Mouse (Mus musculus) macrophage (primary cell): ENCODE data around the gene Peg3. TPM values are rescaled to one million over a fixed set of nuclear protein-coding genes. Genes with fewer than 3 reads are reported as not detected.
"Not testable (repeated sequence)": the region's sequence is repeated elsewhere in the genome, so short reads cannot be mapped to it uniquely, and the experiment has no call there.

Experiments
- H3K27ac ChIP-seq: fragments of 350-480 bp; formaldehyde crosslinking; 2 replicates; pipeline ENCODE4 v1.9.0; 2021
- H3K36me3 ChIP-seq: fragments of 350-480 bp; formaldehyde crosslinking; 2 replicates; pipeline ENCODE4 v1.9.0; 2021; ENCODE audit errors: inconsistent target
- H3K4me3 ChIP-seq: fragments of 350-480 bp; formaldehyde crosslinking; 2 replicates; pipeline ENCODE4 v1.9.0; 2021; ENCODE audit errors: inconsistent target
- H3K79me2 ChIP-seq: fragments of 350-480 bp; formaldehyde crosslinking; 2 replicates; pipeline ENCODE4 v1.9.0; 2021; ENCODE audit errors: inconsistent target
- WGBS: methylation state at CpG from one replicate; pipeline ENCODE4 v1.1.7; 2026; ENCODE audit warnings: inconsistent platforms; ENCODE audit not compliant: missing documents; 5-methylcytosine and 5-hydroxymethylcytosine counted together
- polyA plus RNA-seq: library from polyadenylated mRNA; stranded (reverse); fragments of 250-400 nt; gene quantifications from 3 replicates; pipeline ENCODE4 v1.2.4, GENCODE M21; 2018; ENCODE audit warnings: inconsistent platforms
- total RNA-seq, 78 experiments: library from RNA; depleted of rRNA; stranded (reverse); fragments of 250-400 nt; gene quantifications; 1 replicate in 9 of 78; 2 replicates in 24 of 78; 3 replicates in 43 of 78; 4 replicates in 2 of 78; pipeline ENCODE4 v1.2.4; 2018; ENCODE audit warnings: inconsistent platforms in 56 of 78

Peg3 gene
- total RNA-seq (2018; cell fraction: chromatin; rRNA removed) = 10 to 100 TPM in 1 of 26 experiments, under 1 TPM in 7, not detected in 18; 0.07 to 12.1 (median 0.11) TPM
- not detected for total RNA-seq (2018; cell fraction: cytosol; rRNA removed)
- 1 to 10 TPM in 1 of 26 experiments, not detected in 25; 1.8 TPM for total RNA-seq (2018; cell fraction: nucleus; rRNA removed)
- polyA plus RNA-seq = not detected in 3 replicates

DNA sequence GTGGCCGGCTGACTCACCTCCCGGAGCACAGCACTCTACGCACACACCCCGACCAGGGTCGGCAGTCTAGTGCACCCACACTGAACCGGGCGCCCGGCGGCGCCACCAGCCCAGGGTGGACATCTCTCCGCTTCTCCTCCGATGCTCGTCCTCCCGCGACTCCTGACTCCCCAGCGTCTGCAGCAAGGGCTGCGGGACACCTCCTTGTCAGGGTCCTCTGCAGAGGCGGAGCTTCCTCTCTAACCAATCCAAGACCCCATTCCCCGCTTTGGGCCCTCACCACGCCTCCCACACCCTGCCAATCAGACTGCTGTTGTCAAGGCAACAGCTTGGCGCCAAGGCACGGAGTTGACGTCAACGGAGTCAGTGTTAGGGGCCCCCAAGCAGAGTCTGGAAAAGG lies at the start of gene Peg3, which contains the start of gene Usp29:
Peg3 (minus strand) TSS at position 191 of the 400 bp plus-strand sequence.
Usp29 (plus strand) TSS at position 338 of the 400 bp plus-strand sequence.
- no peak within 1 kb of the TSS for H3K27ac ChIP-seq
- no peaks in the 10 kb centered on the region for H3K36me3 ChIP-seq
- no peaks in the 10 kb centered on the region for H3K79me2 ChIP-seq
- WGBS = 51% methylated on average over 24 of the region's 24 CpGs
- H3K4me3 ChIP-seq = peak within 1 kb of the TSS; percentile 6; the same call in 1 of the 2 replicates

DNA sequence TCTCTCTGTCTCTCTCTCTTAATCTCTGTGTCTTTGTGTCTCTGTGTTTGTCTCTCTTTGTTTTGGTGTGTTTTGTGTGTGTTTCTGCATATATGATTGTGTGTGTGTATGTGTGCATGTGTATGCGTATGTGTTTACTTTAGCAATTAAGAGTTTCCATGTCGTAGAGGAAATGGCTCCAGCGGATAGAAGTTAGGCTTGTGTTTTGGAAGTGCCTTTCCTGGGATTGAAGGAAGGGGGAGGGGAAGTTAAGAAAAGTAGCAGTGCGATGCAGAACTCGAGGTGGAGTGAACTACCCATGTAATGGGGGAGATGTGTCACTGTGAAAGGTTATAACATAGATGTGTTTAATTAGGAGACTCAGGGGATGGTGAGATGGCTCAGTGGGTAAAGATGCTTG lies 48.9 kb upstream of the Peg3 start:
- WGBS = 62% methylated on average over 5 of the region's 5 CpGs
- H3K36me3 ChIP-seq = no peaks in the 10 kb centered on the region
- H3K4me3 ChIP-seq = no peak overlapping the region
- no peaks in the 10 kb centered on the region for H3K79me2 ChIP-seq
- H3K27ac ChIP-seq = no peak overlapping the region

DNA sequence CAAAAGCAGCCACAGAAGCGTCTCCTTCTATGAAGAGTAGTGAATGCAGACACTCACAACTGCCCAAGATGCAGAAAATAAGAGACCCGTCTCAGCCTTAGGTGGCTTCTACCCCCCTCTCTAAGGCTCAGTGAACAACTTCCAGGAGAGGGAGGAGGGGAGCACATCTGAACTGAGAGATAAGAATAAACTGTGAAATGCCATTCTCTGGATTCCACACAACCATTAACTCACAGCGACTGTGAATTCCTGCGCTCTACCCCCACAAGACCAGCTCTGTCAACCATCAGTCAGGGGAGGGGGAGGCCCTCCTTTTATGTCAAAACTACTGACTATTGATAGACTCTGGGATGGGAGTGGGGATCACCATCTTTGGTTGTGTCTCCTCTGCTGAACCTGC lies 47.5 kb upstream of the Peg3 start:
- no peaks in the 10 kb centered on the region for H3K36me3 ChIP-seq
- H3K4me3 ChIP-seq = no peak overlapping the region
- no peak overlapping the region for H3K27ac ChIP-seq
- no peaks in the 10 kb centered on the region for H3K79me2 ChIP-seq
- WGBS = 54% methylated on average over 4 of the region's 4 CpGs

DNA sequence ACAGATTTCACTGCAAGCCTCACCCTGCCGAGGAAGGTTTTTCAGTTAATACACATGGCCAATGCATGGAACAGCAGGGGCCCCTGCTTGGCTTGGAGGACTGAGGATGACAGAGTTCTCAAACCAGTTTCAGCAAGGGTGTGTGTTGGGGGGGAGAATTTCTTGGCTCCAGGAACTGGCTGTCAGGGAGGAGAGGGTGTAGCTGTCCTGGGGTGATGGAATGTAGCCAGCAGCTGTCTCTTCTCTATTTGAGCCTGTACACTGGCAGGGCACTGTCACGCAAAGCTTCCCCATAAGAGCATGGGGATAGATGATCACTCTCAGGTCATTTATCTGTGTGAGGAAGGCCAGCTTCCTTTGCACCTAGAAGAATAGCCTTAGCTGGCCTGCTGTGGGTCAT lies 46.9 kb upstream of the Peg3 start:
- Histone ChIP-seq H3K27ac (no peak overlapping the region), H3K4me3 (no peak overlapping the region), H3K36me3 (no peaks in the 10 kb centered on the region), H3K79me2 (no peaks in the 10 kb centered on the region)
- 81% methylated on average over 2 of the region's 2 CpGs for WGBS

- H3K4me3 ChIP-seq = no peak overlapping the region
- no peaks in the 10 kb centered on the region for H3K36me3 ChIP-seq
- no peaks in the 10 kb centered on the region for H3K79me2 ChIP-seq
- WGBS = 79% methylated on average over 10 of the region's 10 CpGs
- no peak overlapping the region for H3K27ac ChIP-seq
Observed at GRCm38 (mm10) chr7:6776314-6777059, 46.3 kb upstream of the Peg3 start.

DNA sequence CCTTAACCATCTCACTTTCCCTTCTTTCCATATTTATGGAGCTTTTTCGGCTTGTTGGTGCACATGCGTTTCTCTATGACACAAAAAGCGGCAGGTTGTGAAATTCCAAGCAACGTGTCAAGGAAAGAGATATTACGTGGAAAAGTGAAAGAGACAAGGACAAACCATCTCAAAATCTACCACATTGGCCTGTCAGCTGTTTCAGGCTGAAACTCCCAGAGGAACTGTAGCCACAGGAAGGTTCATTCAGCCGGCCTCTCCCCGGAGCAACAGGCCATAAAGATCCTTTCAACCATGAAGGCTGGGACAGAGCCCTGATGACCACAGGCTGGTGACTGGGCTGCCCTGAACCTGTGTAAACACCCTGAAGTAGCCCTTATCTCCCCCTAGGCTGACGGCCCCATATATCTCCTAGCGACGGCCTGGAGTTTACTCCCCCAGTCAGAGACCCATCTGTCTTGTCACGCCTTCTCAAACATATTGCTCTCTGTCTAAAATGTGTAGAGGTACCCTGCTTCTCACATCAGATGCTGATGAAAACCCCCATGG lies 43.7 kb upstream of the Peg3 start:
- H3K36me3 ChIP-seq, H3K4me3 ChIP-seq, H3K27ac ChIP-seq, H3K79me2 ChIP-seq: not testable (repeated sequence)
- 64% methylated on average over 11 of the region's 11 CpGs for WGBS

DNA sequence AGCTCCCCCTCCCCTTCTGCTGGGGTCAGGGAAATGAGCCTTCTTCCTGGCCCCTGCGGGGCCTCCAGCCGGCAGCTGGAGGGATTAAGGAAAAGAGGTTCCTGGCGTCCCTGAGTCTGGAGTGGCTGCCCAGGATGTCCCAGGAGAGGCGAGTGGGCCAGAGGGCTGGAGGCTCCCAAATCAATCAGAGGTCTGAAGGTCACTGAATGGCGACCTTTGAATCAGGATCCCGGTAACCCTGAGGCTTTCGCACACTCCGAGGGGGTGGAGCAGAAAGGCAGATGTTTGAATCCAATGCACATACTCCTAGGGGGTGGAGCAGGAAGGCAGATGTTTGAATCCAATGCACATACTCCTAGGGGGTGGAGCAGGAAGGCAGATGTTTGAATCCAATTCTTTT lies 40.1 kb upstream of the Peg3 start:
- Histone ChIP-seq H3K79me2 (no peaks in the 10 kb centered on the region), H3K27ac (no peak overlapping the region), H3K36me3 (no peaks in the 10 kb centered on the region), H3K4me3 (no peak overlapping the region)
- 23% methylated on average over 8 of the region's 8 CpGs for WGBS

DNA sequence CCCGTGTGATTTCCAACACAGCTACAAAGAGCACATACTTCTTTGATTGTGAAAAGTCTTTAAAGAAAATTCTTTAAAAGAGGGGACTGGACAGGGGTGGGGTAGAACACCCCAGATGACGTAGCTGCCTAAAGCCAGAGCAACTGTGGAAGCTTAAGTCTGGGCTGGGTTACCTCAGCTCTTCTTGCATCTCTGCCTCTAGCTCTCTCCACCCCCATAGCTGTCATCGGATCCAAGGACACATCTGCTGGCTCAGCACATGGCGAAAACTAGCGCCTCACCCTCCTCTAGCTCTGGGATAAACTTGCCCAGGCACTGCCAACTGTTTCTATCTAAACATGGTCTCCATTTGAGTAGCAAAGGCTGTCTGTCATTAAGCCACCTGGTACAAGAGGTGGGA lies 35.0 kb upstream of the Peg3 start:
- Histone ChIP-seq H3K27ac (no peak overlapping the region), H3K79me2 (no peaks in the 10 kb centered on the region), H3K36me3 (no peaks in the 10 kb centered on the region), H3K4me3 (no peak overlapping the region)
- WGBS = 67% methylated on average over 5 of the region's 5 CpGs

DNA sequence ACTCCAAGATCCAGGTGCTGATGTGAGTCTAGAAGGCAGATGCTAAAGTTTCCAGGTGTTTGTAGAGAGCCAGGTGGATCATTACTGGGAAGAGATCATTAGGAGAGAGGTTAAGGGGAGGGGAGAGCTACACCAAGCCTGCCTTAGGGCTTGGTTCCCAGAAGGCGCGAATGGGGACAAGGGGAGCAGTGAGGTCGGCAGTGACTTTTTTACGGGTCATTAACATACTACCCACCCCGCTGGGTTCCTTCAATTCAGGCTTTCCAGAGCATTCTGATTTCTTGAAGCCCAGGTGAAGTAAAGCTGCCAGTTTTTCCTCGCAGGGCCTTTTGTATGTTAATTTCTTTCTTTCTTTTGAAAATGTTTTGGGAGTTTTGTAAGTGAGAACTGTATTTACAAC lies 29.9 kb upstream of the Peg3 start:
- Histone ChIP-seq H3K27ac (no peak overlapping the region), H3K4me3 (no peak overlapping the region), H3K36me3 (no peaks in the 10 kb centered on the region), H3K79me2 (no peaks in the 10 kb centered on the region)
- 66% methylated on average over 6 of the region's 6 CpGs for WGBS

GRCm38 (mm10) chr7:6759698-6760097 lies 29.5 kb upstream of the Peg3 start:
- Histone ChIP-seq H3K27ac (no peak overlapping the region), H3K4me3 (no peak overlapping the region), H3K36me3 (no peaks in the 10 kb centered on the region), H3K79me2 (no peaks in the 10 kb centered on the region)
- WGBS = 84% methylated on average over 10 of the region's 12 CpGs

DNA sequence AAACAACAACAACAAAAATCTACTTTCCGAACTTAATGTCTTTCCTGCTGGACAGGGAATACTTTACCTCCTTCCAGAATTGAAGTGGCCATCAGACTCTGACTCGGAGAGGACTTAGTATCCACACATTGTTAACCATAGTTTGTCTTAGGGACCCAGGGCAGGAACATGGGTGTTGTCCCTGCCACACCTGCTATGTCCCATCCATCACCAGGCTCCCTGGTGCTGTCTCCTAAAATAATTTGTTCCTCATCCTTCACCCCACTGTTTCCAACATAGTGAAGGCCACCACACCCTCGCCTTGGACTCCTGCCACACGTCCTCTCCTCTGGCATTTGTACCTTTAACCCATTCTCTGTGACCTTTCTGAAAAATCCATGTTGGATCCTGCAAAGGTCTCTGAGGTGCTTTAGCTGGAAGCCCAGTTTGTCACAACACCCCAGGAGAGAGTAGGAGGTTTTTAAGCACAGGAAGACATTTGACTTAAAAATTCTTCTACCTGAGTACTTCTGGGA lies 26.6 kb upstream of the Peg3 start:
- no peaks in the 10 kb centered on the region for H3K79me2 ChIP-seq
- H3K36me3 ChIP-seq = no peaks in the 10 kb centered on the region
- 87% methylated on average over 4 of the region's 4 CpGs for WGBS
- H3K4me3 ChIP-seq = no peak overlapping the region
- H3K27ac ChIP-seq = no peak overlapping the region

DNA sequence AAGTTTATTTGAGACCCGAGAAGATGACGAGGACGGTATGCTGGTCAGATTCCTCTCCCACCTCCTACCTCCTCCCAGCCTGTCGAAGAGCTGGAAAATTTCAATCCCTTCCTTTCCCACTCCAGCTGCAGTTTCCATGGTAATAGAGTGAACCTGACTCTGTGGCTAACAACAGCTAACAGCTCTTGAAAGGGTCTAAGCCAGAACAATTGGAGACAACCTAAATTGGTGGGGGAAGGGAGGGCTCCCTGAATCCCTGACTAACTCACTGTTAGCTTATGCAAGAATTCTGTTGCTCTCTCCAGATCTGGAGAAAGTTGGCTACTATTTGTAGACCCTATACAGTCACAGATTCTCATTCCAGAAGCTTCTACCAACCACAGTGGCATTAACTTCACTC lies 23.2 kb upstream of the Peg3 start:
- WGBS = 72% methylated on average over 4 of the region's 4 CpGs
- H3K4me3 ChIP-seq = no peak overlapping the region
- H3K79me2 ChIP-seq = no peaks in the 10 kb centered on the region
- H3K36me3 ChIP-seq = no peaks in the 10 kb centered on the region
- no peak overlapping the region for H3K27ac ChIP-seq

DNA sequence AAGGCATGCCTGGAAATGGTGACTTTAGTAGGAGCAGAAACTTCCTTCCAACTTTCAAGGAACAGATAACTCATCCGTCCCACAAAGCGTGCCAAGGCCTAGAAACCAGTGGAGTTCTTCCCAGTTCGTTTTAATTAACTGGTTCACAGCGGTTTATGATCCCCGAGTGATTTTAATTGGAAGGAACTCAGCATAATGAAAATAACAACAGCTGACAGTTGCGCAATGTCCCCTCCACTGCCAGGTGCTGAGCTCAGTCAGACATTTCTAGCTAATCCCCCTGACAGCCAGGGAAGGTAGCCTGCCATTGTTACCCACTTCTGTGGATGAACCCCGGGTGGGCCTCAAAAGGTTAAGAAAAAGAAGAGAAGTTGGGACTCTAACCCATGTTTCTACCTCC lies 19.0 kb upstream of the Peg3 start:
- no peak overlapping the region for H3K27ac ChIP-seq
- WGBS = 75% methylated on average over 7 of the region's 7 CpGs
- H3K4me3 ChIP-seq = no peak overlapping the region
- H3K79me2 ChIP-seq = no peaks in the 10 kb centered on the region
- no peaks in the 10 kb centered on the region for H3K36me3 ChIP-seq

GRCm38 (mm10) chr7:6744281-6744904 lies 14.2 kb upstream of the Peg3 start:
- WGBS = 69% methylated on average over 10 of the region's 10 CpGs
- Histone ChIP-seq H3K27ac (no peak overlapping the region), H3K36me3 (no peaks in the 10 kb centered on the region), H3K79me2 (no peaks in the 10 kb centered on the region), H3K4me3 (no peak overlapping the region)

DNA sequence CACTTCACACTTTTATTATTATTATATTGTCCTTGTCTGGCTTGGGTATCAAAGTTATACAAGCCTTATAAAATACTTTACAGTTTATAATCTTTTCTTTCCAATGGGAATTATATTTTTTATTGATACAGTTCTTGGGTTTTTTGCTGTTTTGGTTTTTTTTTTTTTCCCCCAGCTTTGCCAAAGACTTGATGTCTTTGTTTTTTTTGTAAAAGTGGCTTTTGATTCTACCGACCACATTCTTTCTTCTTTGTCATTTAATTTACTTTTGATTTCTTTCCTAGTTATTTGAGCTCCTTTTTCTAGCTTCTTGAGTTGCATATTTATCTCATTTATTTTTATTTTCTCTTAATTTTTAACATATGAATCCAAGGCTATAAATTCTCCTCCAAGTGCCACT lies 5.8 kb upstream of the Peg3 start:
- H3K27ac ChIP-seq = no peak overlapping the region
- H3K79me2 ChIP-seq = no peaks in the 10 kb centered on the region
- H3K36me3 ChIP-seq = no peaks in the 10 kb centered on the region
- H3K4me3 ChIP-seq = no peak overlapping the region
- 82% methylated on average over 1 of the region's 1 CpGs for WGBS
